ENCODE assay signal across 10 mouse cellular contexts in the genomic region with DNA sequence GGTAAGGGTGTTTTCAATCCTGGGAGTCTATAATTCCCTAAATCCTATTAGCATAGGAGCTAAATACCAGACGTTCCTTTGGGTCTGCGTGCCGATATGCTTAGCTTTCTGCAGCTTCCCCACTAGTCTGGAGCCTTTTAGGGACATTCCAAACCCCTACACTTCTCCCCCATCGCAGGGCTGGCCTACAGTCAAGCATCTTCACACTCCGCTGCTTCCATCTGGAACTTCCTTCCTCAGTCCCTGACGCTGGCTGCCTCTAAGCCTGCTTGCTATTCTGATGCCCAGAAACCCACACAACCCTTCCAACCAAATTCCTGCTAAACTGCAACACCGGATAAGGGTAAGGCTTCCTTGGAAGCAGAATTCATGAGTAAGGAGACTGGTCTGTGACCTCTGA. TPM values are rescaled to one million over a fixed set of nuclear protein-coding genes. Genes with fewer than 3 reads are reported as not detected.
A peak's percentile ranks its signal among the peaks of the same experiment; 100 is the strongest.
DNase-seq lines count a peak whose midpoint lies in the region; ATAC-seq and TF ChIP-seq lines count a peak whose summit lies in the region.
"Had no signal": no experiment of that assay in that cellular context is flagged by ENCODE, and none has a peak within 500 bp of the region (broad histone marks: within the 10 kb centered on the region; RNA-seq: fewer than 3 reads in every experiment).

No protein-coding gene starts in this region.

- 36% methylated on average over 7 of the region's 7 CpGs for WGBS in embryonic facial prominence, embryonic 15.5 days
- WGBS in stomach, embryonic 14.5 days, result 69% methylated on average over 7 of the region's 7 CpGs

- no peak overlapping the region for H3K4me3 ChIP-seq in embryonic facial prominence, embryonic 15.5 days (replicated peaks)
- no peak overlapping the region for H3K4me3 ChIP-seq in layer of hippocampus, adult 2 months
- no peak overlapping the region for H3K4me3 ChIP-seq in stomach, embryonic 14.5 days (ENCODE audit: low read depth, low read length)
- H3K4me3 ChIP-seq: hindbrain, embryonic 15.5 days had no signal

- peak overlapping the region; percentile 68 for H3K27ac ChIP-seq in embryonic facial prominence, embryonic 15.5 days (replicated peaks)
- no peak overlapping the region for H3K27ac ChIP-seq in layer of hippocampus, adult 2 months
- peak overlapping the region; percentile 58; the same call in 1 of the 2 replicates for H3K27ac ChIP-seq in stomach, embryonic 14.5 days (ENCODE audit: low read length)
- H3K27ac ChIP-seq: hindbrain, embryonic 15.5 days had no signal

- peak; percentile 84; the same call in 1 of the 2 replicates for ATAC-seq in embryonic facial prominence, embryonic 15.5 days (ENCODE audit: insufficient number of reproducible peaks, low FRiP score, low TSS enrichment, low read depth)
- no peak for ATAC-seq in stomach, embryonic 14.5 days (ENCODE audit: insufficient number of reproducible peaks, insufficient read depth, low FRiP score, low read depth)

- peaks cover 21% of the 10 kb centered on the region for H3K4me1 ChIP-seq in embryonic facial prominence, embryonic 15.5 days
- peaks cover 4% of the 10 kb centered on the region; the same call in 1 of the 2 replicates for H3K4me1 ChIP-seq in stomach, embryonic 14.5 days (ENCODE audit: control insufficient read depth, insufficient read depth, low read length)
- H3K4me1 ChIP-seq: hindbrain, embryonic 15.5 days had no signal

- peak; percentile 5 for DNase-seq in kidney, adult 9 months
- no peak for DNase-seq in kidney, adult 18-20 months
- peak; percentile 29 to 40 for DNase-seq in layer of hippocampus, adult 2 months (ENCODE audit: low spot score in 2 of 2)
- DNase-seq in thymus, postnatal 4 days, result no peak
- DNase-seq in natural killer cell, adult 2 months (ENCODE audit: low spot score in 2 of 2), result no peak
- no peak for DNase-seq in ovary, postnatal 14 days (ENCODE audit: low spot score)

- no peaks in the 10 kb centered on the region for H3K36me3 ChIP-seq in embryonic facial prominence, embryonic 15.5 days
- H3K36me3 ChIP-seq in stomach, embryonic 14.5 days (ENCODE audit: control insufficient read depth, insufficient read depth, low read length), result no peaks in the 10 kb centered on the region
- H3K36me3 ChIP-seq: hindbrain, embryonic 15.5 days had no signal

- H3K4me2 ChIP-seq in embryonic facial prominence, embryonic 15.5 days (replicated peaks), result no peak overlapping the region
- H3K4me2 ChIP-seq in stomach, embryonic 14.5 days (replicated peaks; ENCODE audit: low read depth, low read length), result no peak overlapping the region
- H3K4me2 ChIP-seq: hindbrain, embryonic 15.5 days had no signal

- no peak overlapping the region for H3K9ac ChIP-seq in embryonic facial prominence, embryonic 15.5 days
- H3K9ac ChIP-seq in stomach, embryonic 14.5 days (replicated peaks; ENCODE audit: low read depth, low read length), result no peak overlapping the region
- H3K9ac ChIP-seq: hindbrain, embryonic 15.5 days had no signal

- H3K9me3 ChIP-seq in embryonic facial prominence, embryonic 15.5 days (replicated peaks), result no peaks in the 10 kb centered on the region
- H3K9me3 ChIP-seq in stomach, embryonic 14.5 days (ENCODE audit: control insufficient read depth, low read depth, low read length), result no peaks in the 10 kb centered on the region
- H3K9me3 ChIP-seq: hindbrain, embryonic 15.5 days had no signal

- no peaks in the 10 kb centered on the region for H3K27me3 ChIP-seq in embryonic facial prominence, embryonic 15.5 days
- H3K27me3 ChIP-seq in stomach, embryonic 14.5 days (ENCODE audit: control insufficient read depth, insufficient read depth, low read length), result no peaks in the 10 kb centered on the region
- H3K27me3 ChIP-seq: hindbrain, embryonic 15.5 days had no signal

- TF ChIP-seq CTCF in layer of hippocampus, adult 2 months (conservative IDR thresholded peaks at IDR 0.05), result no peak

RNA-seq across cellular contexts. Expression of gene Rpl37a, which starts 35.3 kb away (rescaled TPM):
- 1,883 and 1,967 TPM in 2 replicates for polyA plus RNA-seq in embryonic facial prominence, embryonic 15.5 days (2015; fragmentation: Nextera tagmentation; extraction: Ambion mirVana)
- 100 to 1,000 TPM; 580 to 592 TPM for total RNA-seq in layer of hippocampus, adult 2 months (2021)
- polyA plus RNA-seq in stomach, embryonic 14.5 days (2014; fragmentation: Nextera tagmentation; extraction: Ambion mirVana), result 2,303 and 2,476 TPM in 2 replicates

RNA-seq across cellular contexts. Expression of gene Ankar, which starts 46.0 kb away (rescaled TPM):
- polyA plus RNA-seq in embryonic facial prominence, embryonic 15.5 days (2015; fragmentation: Nextera tagmentation; extraction: Ambion mirVana), result not detected in 2 replicates
- not detected for total RNA-seq in layer of hippocampus, adult 2 months (2021)
- not detected in 2 replicates for polyA plus RNA-seq in stomach, embryonic 14.5 days (2014; fragmentation: Nextera tagmentation; extraction: Ambion mirVana)
- total RNA-seq: ES-E14 had no signal
- polyA plus RNA-seq: hindbrain, embryonic 15.5 days had no signal

Comparison
In these comparisons a context has a peak if more than half of its experiments do, and no peak if none do; other contexts are left out.
1. DNase-seq: peak in kidney, adult 9 months (single experiment) and layer of hippocampus, adult 2 months (2 of 2); none in kidney, adult 18-20 months (single experiment), thymus, postnatal 4 days (single experiment), natural killer cell, adult 2 months (0 of 2) and ovary, postnatal 14 days (single experiment).